Mouse (Mus musculus) mouse embryonic stem cell (cell line): Measurements from ENCODE around the gene Sbsn.

ENCODE experiments used
- in situ Hi-C, 2 experiments: fragments of 300-500 bp; cut with MboI; formaldehyde crosslinking; loops; 1 replicate in 1 of 2; 3 replicates in 1 of 2; pipeline ENCODE4 v1.14.3; 2019 to 2020; ENCODE audit warnings: low sequenced_read_pairs in 2 of 2, low pct_unique_long_range_greater_than_20kb in 1 of 2, mixed read lengths in 1 of 2; ENCODE audit not compliant: unreplicated experiment in 1 of 2

The Sbsn gene

DNA sequence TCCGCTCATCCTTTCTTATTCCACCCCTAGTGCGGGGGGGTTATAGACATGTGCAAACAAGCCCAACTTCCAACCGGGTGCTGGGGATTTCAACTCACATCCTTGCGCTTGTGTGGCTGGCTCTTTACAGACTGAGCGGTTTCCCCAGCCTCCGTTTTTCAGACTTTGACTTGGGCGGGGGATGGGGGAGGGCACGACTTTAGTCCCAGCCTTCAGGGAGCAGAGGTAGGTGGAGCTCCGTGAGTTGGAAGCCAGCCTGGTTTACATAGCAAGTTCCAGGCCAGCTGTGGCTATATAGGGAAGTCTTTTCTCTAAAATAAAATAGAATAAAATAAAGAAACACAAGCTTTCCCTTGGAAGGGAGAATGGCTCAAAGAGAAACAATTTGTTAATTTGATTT is 40.6 kb downstream of the Sbsn start:
- in situ Hi-C loops: no loop called here

DNA sequence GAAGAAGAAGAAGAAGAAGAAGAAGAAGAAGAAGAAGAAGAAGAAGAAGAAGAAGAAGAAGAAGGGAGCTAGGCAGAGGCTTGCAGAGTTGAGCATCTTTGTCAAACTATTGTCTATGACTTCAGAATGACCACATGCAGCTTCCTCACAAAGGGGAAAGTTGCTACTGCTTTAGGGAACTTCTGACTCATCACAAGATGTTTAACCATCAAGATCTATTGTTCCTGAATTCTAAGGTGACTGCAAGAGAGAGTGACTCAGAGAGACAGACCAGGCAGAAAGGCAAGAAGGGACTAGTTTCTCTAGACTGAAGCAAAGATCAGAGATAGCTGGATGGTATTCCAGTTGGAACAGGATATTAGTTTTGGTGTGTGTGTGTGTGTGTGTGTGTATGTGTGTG is 43.6 kb downstream of the Sbsn start:
- in situ Hi-C loops: no loop called here

DNA sequence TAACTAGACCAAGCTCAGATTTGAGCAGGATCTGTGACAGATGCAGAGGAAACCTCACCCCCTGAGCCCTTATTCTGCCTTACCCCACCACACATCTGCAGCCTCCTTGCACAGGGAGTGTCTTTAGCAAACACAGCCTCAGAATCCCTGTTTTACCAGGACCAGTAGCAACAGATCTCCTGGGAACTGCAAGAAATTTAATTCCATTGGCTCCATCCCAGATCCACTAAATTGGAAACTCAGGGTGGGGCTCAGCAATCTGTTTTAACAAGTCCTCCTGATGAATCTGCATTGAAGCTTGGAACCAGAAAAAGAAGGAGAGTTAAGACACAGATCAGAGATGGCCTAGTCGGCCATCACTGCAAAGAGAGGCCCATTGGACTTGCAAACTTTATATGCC is 45.5 kb downstream of the Sbsn start:
- in situ Hi-C loops: no loop called here

DNA sequence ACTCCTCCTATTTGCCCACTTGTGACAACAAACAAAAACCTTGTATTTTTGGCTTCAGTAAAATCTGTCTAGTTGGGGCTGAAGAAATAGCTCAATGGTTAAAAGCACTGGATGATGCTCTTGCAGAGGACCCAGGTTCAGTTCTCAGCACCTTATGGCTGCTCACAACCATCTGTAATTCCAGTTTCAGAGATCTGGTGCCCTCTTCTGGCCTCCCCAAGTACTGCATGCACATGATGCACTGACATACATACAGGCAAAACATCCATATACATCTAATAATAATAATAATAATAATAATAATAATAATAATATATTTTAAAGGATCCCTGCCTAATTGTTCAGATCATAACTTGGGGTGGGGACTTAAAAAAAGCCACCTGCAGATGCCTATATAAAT is 49.4 kb downstream of the Sbsn start:
- in situ Hi-C loops: no loop called here

DNA sequence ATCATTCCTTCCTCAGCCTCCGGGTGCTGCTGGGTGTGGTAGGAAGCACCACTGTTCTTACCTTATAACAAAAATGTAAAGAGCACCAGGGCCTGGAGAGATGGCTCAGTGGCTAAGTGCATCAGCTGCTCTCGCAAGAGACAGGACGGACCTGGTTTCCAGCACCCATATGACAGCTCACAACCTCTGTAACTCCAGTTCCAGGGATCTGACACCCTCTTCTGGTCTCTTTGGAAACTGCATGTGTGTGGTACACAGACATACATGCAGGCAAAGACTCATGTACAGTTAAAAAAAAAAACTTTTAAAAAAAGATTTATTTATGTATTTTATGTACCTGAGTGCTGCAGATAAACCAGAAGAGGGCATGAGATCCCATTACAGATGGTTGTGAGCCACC is 52.0 kb downstream of the Sbsn start:
- in situ Hi-C loops: no loop called here

DNA sequence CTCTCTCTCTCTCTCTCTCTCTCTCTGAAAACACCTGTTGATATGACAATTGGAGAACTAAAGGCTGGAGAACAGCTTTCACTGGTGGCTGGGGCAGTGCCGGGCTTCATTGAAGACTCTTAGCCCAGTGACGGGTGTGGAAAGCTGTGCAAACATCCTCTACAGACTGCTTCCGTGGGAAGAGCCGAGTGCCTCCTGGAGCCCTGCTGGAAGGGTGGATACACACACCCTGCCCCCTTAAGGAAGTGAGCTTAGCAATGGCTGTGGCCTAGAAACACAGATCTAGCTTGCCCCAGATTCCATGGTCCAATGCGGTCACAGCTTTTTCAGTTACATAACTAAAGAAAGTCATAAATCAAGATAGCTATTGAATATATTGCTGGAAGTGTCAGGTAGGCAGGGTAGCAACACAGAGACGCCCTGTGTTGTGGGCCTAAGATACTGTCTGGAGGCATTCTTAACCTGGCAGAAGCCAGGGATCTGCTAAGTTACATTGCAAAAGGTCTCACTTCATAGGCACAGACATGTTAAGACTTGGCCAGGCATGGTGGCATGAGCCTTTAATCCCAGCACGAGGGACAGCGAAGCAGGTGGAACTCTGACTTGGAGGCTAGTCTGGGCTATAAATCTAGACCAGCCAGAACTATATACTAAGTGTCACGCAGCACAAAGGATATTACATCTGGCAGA is 52.9 kb downstream of the Sbsn start:
- in situ Hi-C loops: no loop called here
